Mouse (Mus musculus): ENCODE results near the gene Gm4312. TPM values are rescaled to one million over a fixed set of nuclear protein-coding genes. Genes with fewer than 3 reads are reported as not detected.
"Not testable (repeated sequence)": the region's sequence is repeated elsewhere in the genome, so short reads cannot be mapped to it uniquely, and the experiment has no call there.

Gm4312 gene
- not detected in 2 replicates for polyA plus RNA-seq (2012; ENCODE audit: insufficient read depth, insufficient read length, missing spikeins)

GRCm38 (mm10) chr10:100382460-100382859 is at the start of gene Gm4312:
Gene Gm4312 (minus strand): TSS chr10:100382560.
- not testable (repeated sequence) for H3K27ac ChIP-seq (replicated peaks; ENCODE audit: low read depth, low read length); H3K4me1 ChIP-seq (ENCODE audit: control insufficient read depth, insufficient read depth, insufficient read length, low read length); H3K4me3 ChIP-seq (ENCODE audit: insufficient read depth, low read depth, low read length)

- H3K27ac ChIP-seq (replicated peaks; ENCODE audit: low read depth, low read length), result no peak overlapping the region
- no peaks in the 10 kb centered on the region for H3K4me1 ChIP-seq (ENCODE audit: control insufficient read depth, insufficient read depth, insufficient read length, low read length)
- H3K4me3 ChIP-seq (ENCODE audit: insufficient read depth, low read depth, low read length), result no peak overlapping the region
Measured at GRCm38 (mm10) chr10:100427592-100427991, 45.2 kb upstream of the Gm4312 start.

GRCm38 (mm10) chr10:100415566-100415965 is 33.2 kb upstream of the Gm4312 start:
- no peak overlapping the region for H3K27ac ChIP-seq (replicated peaks; ENCODE audit: low read depth, low read length)
- H3K4me1 ChIP-seq (ENCODE audit: control insufficient read depth, insufficient read depth, insufficient read length, low read length), result no peaks in the 10 kb centered on the region
- no peak overlapping the region for H3K4me3 ChIP-seq (ENCODE audit: insufficient read depth, low read depth, low read length)

- not testable (repeated sequence) for H3K4me3 ChIP-seq (ENCODE audit: insufficient read depth, low read depth, low read length); H3K4me1 ChIP-seq (ENCODE audit: control insufficient read depth, insufficient read depth, insufficient read length, low read length); H3K27ac ChIP-seq (replicated peaks; ENCODE audit: low read depth, low read length)
Measured at GRCm38 (mm10) chr10:100402301-100402700, 19.9 kb upstream of the Gm4312 start.

- not testable (repeated sequence) for H3K4me1 ChIP-seq (ENCODE audit: control insufficient read depth, insufficient read depth, insufficient read length, low read length); H3K27ac ChIP-seq (replicated peaks; ENCODE audit: low read depth, low read length); H3K4me3 ChIP-seq (ENCODE audit: insufficient read depth, low read depth, low read length)
Measured at GRCm38 (mm10) chr10:100361038-100361437, 21.3 kb downstream of the Gm4312 start, which contains the start of gene Gm4307. Gene Gm4307 (plus strand): TSS chr10:100361338.

- not testable (repeated sequence) for H3K4me3 ChIP-seq (ENCODE audit: insufficient read depth, low read depth, low read length); H3K27ac ChIP-seq (replicated peaks; ENCODE audit: low read depth, low read length)
Measured at GRCm38 (mm10) chr10:100356841-100357240, 25.5 kb downstream of the Gm4312 start.

GRCm38 (mm10) chr10:100350793-100351192 is 31.6 kb downstream of the Gm4312 start, which contains the start of gene Gm4305:
Gene Gm4305 (plus strand): TSS chr10:100351093.
- not testable (repeated sequence) for H3K4me1 ChIP-seq (ENCODE audit: control insufficient read depth, insufficient read depth, insufficient read length, low read length); H3K4me3 ChIP-seq (ENCODE audit: insufficient read depth, low read depth, low read length); H3K27ac ChIP-seq (replicated peaks; ENCODE audit: low read depth, low read length)

More at GRCm38 (mm10) chr10:100356841-100357240, 25.5 kb downstream of the Gm4312 start:
- H3K4me1 ChIP-seq (ENCODE audit: control insufficient read depth, insufficient read depth, insufficient read length, low read length), result not testable (repeated sequence)

- H3K27ac ChIP-seq (replicated peaks; ENCODE audit: low read depth, low read length); H3K4me3 ChIP-seq (ENCODE audit: insufficient read depth, low read depth, low read length); H3K4me1 ChIP-seq (ENCODE audit: control insufficient read depth, insufficient read depth, insufficient read length, low read length): not testable (repeated sequence)
Measured at GRCm38 (mm10) chr10:100345672-100346071, 36.7 kb downstream of the Gm4312 start, which contains the start of gene Gm4303. Gene Gm4303 (plus strand): TSS chr10:100345972.

- not testable (repeated sequence) for H3K27ac ChIP-seq (replicated peaks; ENCODE audit: low read depth, low read length); H3K4me1 ChIP-seq (ENCODE audit: control insufficient read depth, insufficient read depth, insufficient read length, low read length); H3K4me3 ChIP-seq (ENCODE audit: insufficient read depth, low read depth, low read length)
Measured at GRCm38 (mm10) chr10:100340536-100340935, 41.8 kb downstream of the Gm4312 start, which contains the start of gene Gm4302. Gene Gm4302 (plus strand): TSS chr10:100340836.

- H3K4me3 ChIP-seq (ENCODE audit: insufficient read depth, low read depth, low read length); H3K27ac ChIP-seq (replicated peaks; ENCODE audit: low read depth, low read length); H3K4me1 ChIP-seq (ENCODE audit: control insufficient read depth, insufficient read depth, insufficient read length, low read length): not testable (repeated sequence)
Measured at GRCm38 (mm10) chr10:100335376-100335775, 47.0 kb downstream of the Gm4312 start, which contains the start of gene Gm4301. Gene Gm4301 (plus strand): TSS chr10:100335676.

Other genes with a start within 250 kb of the Gm4312 start
- not detected in 2 replicates for gene Gm4301, start 46.9 kb downstream of the Gm4312 start, polyA plus RNA-seq (2012; ENCODE audit: insufficient read depth, insufficient read length, missing spikeins)
- gene Gm4302, start 41.7 kb downstream of the Gm4312 start, polyA plus RNA-seq (2012; ENCODE audit: insufficient read depth, insufficient read length, missing spikeins), result not detected in 2 replicates
- gene Gm4303, start 36.6 kb downstream of the Gm4312 start, polyA plus RNA-seq (2012; ENCODE audit: insufficient read depth, insufficient read length, missing spikeins), result not detected in 2 replicates
- gene Gm4305, start 31.5 kb downstream of the Gm4312 start, polyA plus RNA-seq (2012; ENCODE audit: insufficient read depth, insufficient read length, missing spikeins), result not detected in 2 replicates
- not detected in 2 replicates for gene Gm4307, start 21.2 kb downstream of the Gm4312 start, polyA plus RNA-seq (2012; ENCODE audit: insufficient read depth, insufficient read length, missing spikeins)
- gene Tmtc3, start 104.8 kb upstream of the Gm4312 start, polyA plus RNA-seq (2012; ENCODE audit: insufficient read depth, insufficient read length, missing spikeins), result 7.9 and 8.3 TPM in 2 replicates
- 2.0 and 3.8 TPM in 2 replicates for gene Cep290, start 105.0 kb upstream of the Gm4312 start, polyA plus RNA-seq (2012; ENCODE audit: insufficient read depth, insufficient read length, missing spikeins)
- 13.7 and 15.1 TPM in 2 replicates for gene 4930430F08Rik, start 207.9 kb upstream of the Gm4312 start, polyA plus RNA-seq (2012; ENCODE audit: insufficient read depth, insufficient read length, missing spikeins)
- gene 1700017N19Rik, start 207.9 kb upstream of the Gm4312 start, polyA plus RNA-seq (2012; ENCODE audit: insufficient read depth, insufficient read length, missing spikeins), result not detected in 2 replicates